Mouse (Mus musculus) monocyte, adult 2 months (primary cell): ENCODE results near the gene Rad51b.

Experiments
- DNase-seq, 2 experiments: peaks; one replicate each; pipeline ENCODE4 v3.0.0; 2022; ENCODE audit warnings: low spot score in 2 of 2, low read depth in 1 of 2

Gene Rad51b

GRCm38 (mm10) chr12:79377861-79378260, 80.8 kb downstream of the Rad51b start:
- DNase-seq: no peak

- DNase-seq: no peak
Observed at GRCm38 (mm10) chr12:79380190-79380589, 83.1 kb downstream of the Rad51b start.

GRCm38 (mm10) chr12:79381489-79381888, 84.4 kb downstream of the Rad51b start:
- DNase-seq: no peak

- DNase-seq: no peak
Observed at GRCm38 (mm10) chr12:79382416-79382815, 85.3 kb downstream of the Rad51b start.

GRCm38 (mm10) chr12:79383583-79383982, 86.5 kb downstream of the Rad51b start:
- no peak for DNase-seq

- no peak for DNase-seq
Observed at GRCm38 (mm10) chr12:79384787-79385186, 87.7 kb downstream of the Rad51b start.

GRCm38 (mm10) chr12:79385199-79385598, 88.1 kb downstream of the Rad51b start:
- DNase-seq: no peak

- DNase-seq: no peak
Observed at GRCm38 (mm10) chr12:79387886-79388285, 90.8 kb downstream of the Rad51b start.

- no peak for DNase-seq
Observed at GRCm38 (mm10) chr12:79389251-79389650, 92.2 kb downstream of the Rad51b start.

- no peak for DNase-seq
Observed at GRCm38 (mm10) chr12:79389971-79390370, 92.9 kb downstream of the Rad51b start.

GRCm38 (mm10) chr12:79393636-79394035, 96.6 kb downstream of the Rad51b start:
- DNase-seq: no peak

GRCm38 (mm10) chr12:79403992-79404391, 106.9 kb downstream of the Rad51b start:
- no peak for DNase-seq

GRCm38 (mm10) chr12:79404494-79404893, 107.4 kb downstream of the Rad51b start:
- no peak for DNase-seq

- DNase-seq: no peak
Observed at GRCm38 (mm10) chr12:79408677-79409076, 111.6 kb downstream of the Rad51b start.

- DNase-seq: no peak
Observed at GRCm38 (mm10) chr12:79409126-79409860, 112.2 kb downstream of the Rad51b start.

- no peak for DNase-seq
Observed at GRCm38 (mm10) chr12:79412894-79413507, 115.9 kb downstream of the Rad51b start.

- DNase-seq: no peak
Observed at GRCm38 (mm10) chr12:79417360-79417759, 120.3 kb downstream of the Rad51b start.

- DNase-seq: no peak
Observed at GRCm38 (mm10) chr12:79420605-79421004, 123.5 kb downstream of the Rad51b start.

- DNase-seq: no peak
Observed at GRCm38 (mm10) chr12:79429507-79430291, 132.6 kb downstream of the Rad51b start.

GRCm38 (mm10) chr12:79431138-79431537, 134.1 kb downstream of the Rad51b start:
- no peak for DNase-seq

GRCm38 (mm10) chr12:79433724-79434442, 136.8 kb downstream of the Rad51b start:
- DNase-seq: no peak
